Mouse (Mus musculus) brown adipose tissue, adult 24 weeks (tissue): ENCODE data around the gene Rabgap1l. TPM values are rescaled to one million over a fixed set of nuclear protein-coding genes. Genes with fewer than 3 reads are reported as not detected.
"Not testable (repeated sequence)": the region's sequence is repeated elsewhere in the genome, so short reads cannot be mapped to it uniquely, and the experiment has no call there.

ENCODE experiments used
- H3K27ac ChIP-seq: fragments of 200-500 bp; replicated peaks from 2 replicates; pipeline ENCODE4 v1.5.1; 2012; ENCODE audit warnings: low read depth, mild to moderate bottlenecking, low read length
- H3K4me1 ChIP-seq: fragments of 200-500 bp; 2 replicates; pipeline ENCODE4 v1.6.1; 2012; ENCODE audit warnings: low read length, mixed read lengths; ENCODE audit not compliant: control insufficient read depth, insufficient read depth, insufficient read length
- H3K4me3 ChIP-seq: fragments of 200-500 bp; 2 replicates; pipeline ENCODE4 v1.5.1; 2012; ENCODE audit warnings: low read depth, mild to moderate bottlenecking, low read length, moderate library complexity; ENCODE audit not compliant: insufficient read depth
- polyA plus RNA-seq: library from polyadenylated mRNA; stranded (reverse); fragments of >200 nt; gene quantifications from 2 replicates; pipeline ENCODE4 v1.2.4, GENCODE M21; 2012; ENCODE audit not compliant: missing spikeins, insufficient read depth, insufficient read length

The Rabgap1l gene
- polyA plus RNA-seq, 1 experiment = 26.9 TPM

GRCm38 (mm10) chr1:160691196-160691590, 101.8 kb downstream of the Rabgap1l start:
- no peaks in the 10 kb centered on the region for H3K4me1 ChIP-seq
- no peak overlapping the region for H3K27ac ChIP-seq
- H3K4me3 ChIP-seq = no peak overlapping the region

- H3K4me1 ChIP-seq = no peaks in the 10 kb centered on the region
- no peak overlapping the region for H3K4me3 ChIP-seq
- no peak overlapping the region for H3K27ac ChIP-seq
Observed at GRCm38 (mm10) chr1:160690516-160691195, 102.4 kb downstream of the Rabgap1l start.

GRCm38 (mm10) chr1:160689511-160689910, 103.5 kb downstream of the Rabgap1l start:
- no peaks in the 10 kb centered on the region for H3K4me1 ChIP-seq
- no peak overlapping the region for H3K4me3 ChIP-seq
- H3K27ac ChIP-seq = no peak overlapping the region

- Histone ChIP-seq H3K4me3 (no peak overlapping the region), H3K27ac (no peak overlapping the region), H3K4me1 (no peaks in the 10 kb centered on the region)
Observed at GRCm38 (mm10) chr1:160684251-160684650, 108.8 kb downstream of the Rabgap1l start.

GRCm38 (mm10) chr1:160681398-160682050, 111.5 kb downstream of the Rabgap1l start:
- no peak overlapping the region for H3K4me3 ChIP-seq
- no peaks in the 10 kb centered on the region for H3K4me1 ChIP-seq
- H3K27ac ChIP-seq = no peak overlapping the region

- no peak overlapping the region for H3K4me3 ChIP-seq
- H3K4me1 ChIP-seq = no peaks in the 10 kb centered on the region
- no peak overlapping the region for H3K27ac ChIP-seq
Observed at GRCm38 (mm10) chr1:160674763-160675162, 118.2 kb downstream of the Rabgap1l start.

GRCm38 (mm10) chr1:160672088-160672814, 120.8 kb downstream of the Rabgap1l start:
- Histone ChIP-seq H3K4me1 (no peaks in the 10 kb centered on the region), H3K4me3 (no peak overlapping the region), H3K27ac (no peak overlapping the region)

GRCm38 (mm10) chr1:160655806-160656470, 137.1 kb downstream of the Rabgap1l start:
- H3K27ac ChIP-seq = no peak overlapping the region
- no peaks in the 10 kb centered on the region for H3K4me1 ChIP-seq
- H3K4me3 ChIP-seq = no peak overlapping the region

GRCm38 (mm10) chr1:160651691-160652090, 141.3 kb downstream of the Rabgap1l start:
- Histone ChIP-seq H3K4me3 (no peak overlapping the region), H3K27ac (no peak overlapping the region), H3K4me1 (no peaks in the 10 kb centered on the region)

- Histone ChIP-seq H3K4me3 (no peak overlapping the region), H3K4me1 (no peaks in the 10 kb centered on the region), H3K27ac (no peak overlapping the region)
Observed at GRCm38 (mm10) chr1:160645416-160645815, 147.6 kb downstream of the Rabgap1l start.

GRCm38 (mm10) chr1:160628213-160628932, 164.6 kb downstream of the Rabgap1l start:
- no peak overlapping the region for H3K27ac ChIP-seq
- H3K4me1 ChIP-seq = no peaks in the 10 kb centered on the region
- H3K4me3 ChIP-seq = no peak overlapping the region

GRCm38 (mm10) chr1:160624354-160625120, 168.5 kb downstream of the Rabgap1l start:
- not testable (repeated sequence) for H3K4me1 ChIP-seq

GRCm38 (mm10) chr1:160618201-160618600, 174.8 kb downstream of the Rabgap1l start:
- Histone ChIP-seq H3K4me3 (no peak overlapping the region), H3K27ac (no peak overlapping the region), H3K4me1 (no peaks in the 10 kb centered on the region)

More at GRCm38 (mm10) chr1:160624354-160625120, 168.5 kb downstream of the Rabgap1l start:
- H3K4me3 ChIP-seq, H3K27ac ChIP-seq: not testable (repeated sequence)

- Histone ChIP-seq H3K4me3 (no peak overlapping the region), H3K4me1 (no peaks in the 10 kb centered on the region), H3K27ac (no peak overlapping the region)
Observed at GRCm38 (mm10) chr1:160606425-160606824, 186.6 kb downstream of the Rabgap1l start.
